Mouse (Mus musculus): ENCODE measurements around the gene Olfr1023. TPM values are rescaled to one million over a fixed set of nuclear protein-coding genes. Genes with fewer than 3 reads are reported as not detected.

Gene Olfr1023
- polyA plus RNA-seq (2011; ENCODE audit: insufficient read length, low read depth, missing spikeins) = not detected in 2 replicates

GRCm38 (mm10) chr2:85885340-85885739, at the start of gene Olfr1023:
TSS of gene Olfr1023 (plus strand) at chr2:85885640.
- Histone ChIP-seq H3K27ac (ENCODE audit: insufficient read depth, low read length) (no peak within 1 kb of the TSS), H3K4me3 (ENCODE audit: insufficient read depth, low read length) (no peak within 1 kb of the TSS), H3K4me1 (ENCODE audit: control insufficient read depth, insufficient read depth, low read length) (no peaks in the 10 kb centered on the region)
- TF ChIP-seq CTCF (IDR thresholded peaks at IDR 0.05; ENCODE audit: borderline replicate concordance, insufficient read depth, low read length) = no peak
- TF ChIP-seq POLR2A (IDR thresholded peaks at IDR 0.05; ENCODE audit: low read depth, low read length) = no peak

- TF ChIP-seq POLR2A (IDR thresholded peaks at IDR 0.05; ENCODE audit: low read depth, low read length) (no peak), CTCF (IDR thresholded peaks at IDR 0.05; ENCODE audit: borderline replicate concordance, insufficient read depth, low read length) (no peak)
- H3K27ac ChIP-seq (ENCODE audit: insufficient read depth, low read length) = no peak within 1 kb of the TSS
- no peaks in the 10 kb centered on the region for H3K4me1 ChIP-seq (ENCODE audit: control insufficient read depth, insufficient read depth, low read length)
- H3K4me3 ChIP-seq (ENCODE audit: insufficient read depth, low read length) = no peak within 1 kb of the TSS
Observed at GRCm38 (mm10) chr2:85845383-85845782, 40.1 kb upstream of the Olfr1023 start, which contains the start of gene Olfr1019. TSS of gene Olfr1019 (minus strand) at chr2:85845483.

GRCm38 (mm10) chr2:85846730-85847129, 38.7 kb upstream of the Olfr1023 start, which contains the start of gene Olfr1020:
TSS of gene Olfr1020 (plus strand) at chr2:85847030.
- Histone ChIP-seq H3K27ac (ENCODE audit: insufficient read depth, low read length) (no peak within 1 kb of the TSS), H3K4me3 (ENCODE audit: insufficient read depth, low read length) (no peak within 1 kb of the TSS), H3K4me1 (ENCODE audit: control insufficient read depth, insufficient read depth, low read length) (no peaks in the 10 kb centered on the region)
- TF ChIP-seq POLR2A (IDR thresholded peaks at IDR 0.05; ENCODE audit: low read depth, low read length) (no peak), CTCF (IDR thresholded peaks at IDR 0.05; ENCODE audit: borderline replicate concordance, insufficient read depth, low read length) (no peak)

- TF ChIP-seq CTCF (IDR thresholded peaks at IDR 0.05; ENCODE audit: borderline replicate concordance, insufficient read depth, low read length) = no peak
- no peak for TF ChIP-seq POLR2A (IDR thresholded peaks at IDR 0.05; ENCODE audit: low read depth, low read length)
- Histone ChIP-seq H3K4me3 (ENCODE audit: insufficient read depth, low read length) (no peak within 1 kb of the TSS), H3K4me1 (ENCODE audit: control insufficient read depth, insufficient read depth, low read length) (no peaks in the 10 kb centered on the region), H3K27ac (ENCODE audit: insufficient read depth, low read length) (no peak within 1 kb of the TSS)
Observed at GRCm38 (mm10) chr2:85868294-85868693, 17.1 kb upstream of the Olfr1023 start, which contains the start of gene Olfr1022. TSS of gene Olfr1022 (plus strand) at chr2:85868594.

GRCm38 (mm10) chr2:85904952-85905351, 19.5 kb downstream of the Olfr1023 start, which contains the start of gene Olfr1024:
TSS of gene Olfr1024 (minus strand) at chr2:85905052.
- H3K4me1 ChIP-seq (ENCODE audit: control insufficient read depth, insufficient read depth, low read length) = no peaks in the 10 kb centered on the region
- no peak within 1 kb of the TSS for H3K4me3 ChIP-seq (ENCODE audit: insufficient read depth, low read length)
- H3K27ac ChIP-seq (ENCODE audit: insufficient read depth, low read length) = no peak within 1 kb of the TSS
- TF ChIP-seq CTCF (IDR thresholded peaks at IDR 0.05; ENCODE audit: borderline replicate concordance, insufficient read depth, low read length) (no peak), POLR2A (IDR thresholded peaks at IDR 0.05; ENCODE audit: low read depth, low read length) (no peak)

GRCm38 (mm10) chr2:85913197-85913596, 27.8 kb downstream of the Olfr1023 start:
- TF ChIP-seq CTCF (IDR thresholded peaks at IDR 0.05; ENCODE audit: borderline replicate concordance, insufficient read depth, low read length) (no peak), POLR2A (IDR thresholded peaks at IDR 0.05; ENCODE audit: low read depth, low read length) (no peak)
- Histone ChIP-seq H3K27ac (ENCODE audit: insufficient read depth, low read length) (no peak overlapping the region), H3K4me1 (ENCODE audit: control insufficient read depth, insufficient read depth, low read length) (no peaks in the 10 kb centered on the region), H3K4me3 (ENCODE audit: insufficient read depth, low read length) (no peak overlapping the region)

- TF ChIP-seq CTCF (IDR thresholded peaks at IDR 0.05; ENCODE audit: borderline replicate concordance, insufficient read depth, low read length) = no peak
- TF ChIP-seq POLR2A (IDR thresholded peaks at IDR 0.05; ENCODE audit: low read depth, low read length) = no peak
- no peak within 1 kb of the TSS for H3K4me3 ChIP-seq (ENCODE audit: insufficient read depth, low read length)
- H3K27ac ChIP-seq (ENCODE audit: insufficient read depth, low read length) = no peak within 1 kb of the TSS
- no peaks in the 10 kb centered on the region for H3K4me1 ChIP-seq (ENCODE audit: control insufficient read depth, insufficient read depth, low read length)
Observed at GRCm38 (mm10) chr2:85914893-85915292, 29.5 kb downstream of the Olfr1023 start, which contains the start of gene Olfr1025-ps1. TSS of gene Olfr1025-ps1 (plus strand) at chr2:85915193.

GRCm38 (mm10) chr2:85921258-85921657, 35.8 kb downstream of the Olfr1023 start, which contains the start of gene Olfr1026:
TSS of gene Olfr1026 (plus strand) at chr2:85921558.
- Histone ChIP-seq H3K27ac (ENCODE audit: insufficient read depth, low read length) (no peak within 1 kb of the TSS), H3K4me1 (ENCODE audit: control insufficient read depth, insufficient read depth, low read length) (no peaks in the 10 kb centered on the region), H3K4me3 (ENCODE audit: insufficient read depth, low read length) (no peak within 1 kb of the TSS)
- TF ChIP-seq POLR2A (IDR thresholded peaks at IDR 0.05; ENCODE audit: low read depth, low read length) (no peak), CTCF (IDR thresholded peaks at IDR 0.05; ENCODE audit: borderline replicate concordance, insufficient read depth, low read length) (no peak)

Other genes starting within 250 kb of the Olfr1023 start
- gene Olfr1002, start 234.9 kb upstream of the Olfr1023 start, polyA plus RNA-seq (2011; ENCODE audit: insufficient read length, low read depth, missing spikeins) = not detected in 2 replicates
- not detected in 2 replicates for gene Olfr154, start 221.2 kb upstream of the Olfr1023 start, polyA plus RNA-seq (2011; ENCODE audit: insufficient read length, low read depth, missing spikeins)
- gene Olfr1006, start 206.9 kb upstream of the Olfr1023 start, polyA plus RNA-seq (2011; ENCODE audit: insufficient read length, low read depth, missing spikeins) = not detected in 2 replicates
- gene Olfr1008, start 196.2 kb upstream of the Olfr1023 start, polyA plus RNA-seq (2011; ENCODE audit: insufficient read length, low read depth, missing spikeins) = not detected in 2 replicates
- gene Olfr1009, start 170.2 kb upstream of the Olfr1023 start, polyA plus RNA-seq (2011; ENCODE audit: insufficient read length, low read depth, missing spikeins) = not detected in 2 replicates
- not detected in 2 replicates for gene Olfr1012, start 122.9 kb upstream of the Olfr1023 start, polyA plus RNA-seq (2011; ENCODE audit: insufficient read length, low read depth, missing spikeins)
- gene Olfr1013, start 118.5 kb upstream of the Olfr1023 start, polyA plus RNA-seq (2011; ENCODE audit: insufficient read length, low read depth, missing spikeins) = not detected in 2 replicates
- not detected in 2 replicates for gene Olfr1014, start 112.9 kb upstream of the Olfr1023 start, polyA plus RNA-seq (2011; ENCODE audit: insufficient read length, low read depth, missing spikeins)
- gene Olfr1015, start 103.6 kb upstream of the Olfr1023 start, polyA plus RNA-seq (2011; ENCODE audit: insufficient read length, low read depth, missing spikeins) = not detected in 2 replicates
- not detected in 2 replicates for gene Olfr1016, start 83.1 kb upstream of the Olfr1023 start, polyA plus RNA-seq (2011; ENCODE audit: insufficient read length, low read depth, missing spikeins)
- not detected in 2 replicates for gene Olfr1018, start 67.2 kb upstream of the Olfr1023 start, polyA plus RNA-seq (2011; ENCODE audit: insufficient read length, low read depth, missing spikeins)
- gene Olfr1019, start 40.2 kb upstream of the Olfr1023 start, polyA plus RNA-seq (2011; ENCODE audit: insufficient read length, low read depth, missing spikeins) = not detected in 2 replicates
- not detected in 2 replicates for gene Olfr1020, start 38.6 kb upstream of the Olfr1023 start, polyA plus RNA-seq (2011; ENCODE audit: insufficient read length, low read depth, missing spikeins)
- gene Olfr1022, start 17.0 kb upstream of the Olfr1023 start, polyA plus RNA-seq (2011; ENCODE audit: insufficient read length, low read depth, missing spikeins) = not detected in 2 replicates
- not detected in 2 replicates for gene Olfr1024, start 19.4 kb downstream of the Olfr1023 start, polyA plus RNA-seq (2011; ENCODE audit: insufficient read length, low read depth, missing spikeins)
- not detected in 2 replicates for gene Olfr1025-ps1, start 29.6 kb downstream of the Olfr1023 start, polyA plus RNA-seq (2011; ENCODE audit: insufficient read length, low read depth, missing spikeins)
- not detected in 2 replicates for gene Olfr1026, start 35.9 kb downstream of the Olfr1023 start, polyA plus RNA-seq (2011; ENCODE audit: insufficient read length, low read depth, missing spikeins)
- not detected in 2 replicates for gene Olfr1028, start 64.8 kb downstream of the Olfr1023 start, polyA plus RNA-seq (2011; ENCODE audit: insufficient read length, low read depth, missing spikeins)
- gene Olfr1029, start 88.3 kb downstream of the Olfr1023 start, polyA plus RNA-seq (2011; ENCODE audit: insufficient read length, low read depth, missing spikeins) = not detected in 2 replicates
- gene Olfr1030, start 93.6 kb downstream of the Olfr1023 start, polyA plus RNA-seq (2011; ENCODE audit: insufficient read length, low read depth, missing spikeins) = not detected in 2 replicates
- not detected in 2 replicates for gene Olfr1031, start 104.7 kb downstream of the Olfr1023 start, polyA plus RNA-seq (2011; ENCODE audit: insufficient read length, low read depth, missing spikeins)
- gene Olfr1032, start 119.9 kb downstream of the Olfr1023 start, polyA plus RNA-seq (2011; ENCODE audit: insufficient read length, low read depth, missing spikeins) = not detected in 2 replicates
- 0.63 and 1.2 TPM in 2 replicates for gene Olfr1033, start 135.0 kb downstream of the Olfr1023 start, polyA plus RNA-seq (2011; ENCODE audit: insufficient read length, low read depth, missing spikeins)
- gene Olfr1034, start 160.2 kb downstream of the Olfr1023 start, polyA plus RNA-seq (2011; ENCODE audit: insufficient read length, low read depth, missing spikeins) = not detected in 2 replicates
- gene Olfr1036, start 188.4 kb downstream of the Olfr1023 start, polyA plus RNA-seq (2011; ENCODE audit: insufficient read length, low read depth, missing spikeins) = not detected in 2 replicates
- gene Olfr1037, start 201.7 kb downstream of the Olfr1023 start, polyA plus RNA-seq (2011; ENCODE audit: insufficient read length, low read depth, missing spikeins) = not detected in 2 replicates